Mouse (Mus musculus): Measurements from ENCODE around the gene Ceacam3. TPM values are rescaled to one million over a fixed set of nuclear protein-coding genes. Genes with fewer than 3 reads are reported as not detected.
"Not testable (repeated sequence)": the region's sequence is repeated elsewhere in the genome, so short reads cannot be mapped to it uniquely, and the experiment has no call there.

The Ceacam3 gene
- not detected in 2 replicates for polyA plus RNA-seq (2016; fragmentation: Nextera tagmentation; extraction: Ambion mirVana)

DNA sequence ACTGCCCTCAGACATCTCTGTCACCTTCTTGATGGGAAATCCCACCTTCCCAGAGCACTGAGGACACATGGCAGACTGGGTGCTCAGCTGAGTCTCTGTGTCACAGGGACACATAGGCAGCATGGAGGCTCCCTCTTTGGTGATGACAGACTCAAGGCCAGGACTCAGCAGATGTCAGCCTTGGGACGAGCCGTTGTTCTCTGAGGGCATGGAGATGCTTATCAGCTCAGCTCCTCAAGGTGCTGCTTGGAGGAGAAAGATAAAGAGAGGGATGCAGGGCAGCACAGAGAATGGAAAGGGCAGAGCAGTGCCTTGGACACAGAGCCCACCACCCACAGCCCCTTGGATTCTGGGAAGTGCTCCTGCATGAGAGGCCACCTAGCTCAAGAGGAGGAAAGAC, at the start of gene Ceacam3:
Gene Ceacam3, plus strand, starts transcription at position 352 of the 400 bp plus-strand sequence.
- 89% methylated on average over 2 of the region's 2 CpGs for WGBS
- H3K4me3 ChIP-seq = no peak within 1 kb of the TSS
- H3K27me3 ChIP-seq (replicated peaks) = no peaks in the 10 kb centered on the region
- H3K36me3 ChIP-seq = no peaks in the 10 kb centered on the region
- no peak within 1 kb of the TSS for H3K4me2 ChIP-seq (replicated peaks)
- no peaks in the 10 kb centered on the region for H3K4me1 ChIP-seq
- H3K27ac ChIP-seq = no peak within 1 kb of the TSS
- ATAC-seq (ENCODE audit: low FRiP score, low read depth) = no peak
- no peak within 1 kb of the TSS for H3K9ac ChIP-seq
- H3K9me3 ChIP-seq = peaks cover 58% of the 10 kb centered on the region

DNA sequence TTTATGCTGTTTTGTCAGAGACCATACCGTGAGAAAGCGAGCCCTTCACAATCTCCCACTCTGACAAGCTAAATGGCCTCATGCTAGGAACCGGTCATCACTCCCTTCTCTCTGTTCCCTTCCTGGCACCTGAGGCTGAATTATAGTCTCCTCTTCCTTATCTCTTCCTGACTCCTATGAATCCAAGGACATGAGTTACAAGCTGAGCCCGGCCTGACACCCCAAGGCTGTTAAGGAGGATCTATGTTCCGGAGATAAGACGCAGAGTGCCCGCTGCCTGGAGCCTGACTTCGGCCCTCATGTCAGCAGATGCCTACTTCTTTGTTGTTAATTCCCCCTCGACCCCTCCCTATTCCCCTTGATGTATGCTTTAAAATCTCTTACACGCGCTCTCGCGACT, 48.5 kb upstream of the Ceacam3 start:
- H3K27me3 ChIP-seq (replicated peaks); H3K4me1 ChIP-seq; H3K4me2 ChIP-seq (replicated peaks); ATAC-seq (ENCODE audit: low FRiP score, low read depth); H3K27ac ChIP-seq; H3K36me3 ChIP-seq; H3K9ac ChIP-seq; H3K9me3 ChIP-seq; H3K4me3 ChIP-seq: not testable (repeated sequence)
- 89% methylated on average over 13 of the region's 13 CpGs for WGBS

DNA sequence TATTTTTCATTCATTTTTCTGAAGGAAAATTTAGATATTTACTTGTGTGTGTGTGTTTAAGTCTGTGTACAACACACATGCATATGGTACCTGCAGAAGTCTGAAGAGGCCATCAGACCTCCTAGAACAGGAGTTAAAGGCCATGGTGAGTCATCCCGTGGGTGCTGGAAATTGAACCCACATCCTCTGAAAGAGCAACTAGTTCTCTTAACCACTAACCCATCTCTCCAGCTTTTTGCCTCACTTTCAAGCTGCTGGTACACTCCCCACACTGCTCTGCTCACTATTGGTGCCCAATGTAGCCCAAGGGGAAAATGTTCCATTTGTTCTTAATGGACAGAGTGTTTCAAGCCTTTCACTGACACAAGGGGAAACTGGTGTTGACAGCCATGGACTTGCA, 14.8 kb upstream of the Ceacam3 start:
- no peak for ATAC-seq (ENCODE audit: low FRiP score, low read depth)
- 85% methylated on average over 1 of the region's 1 CpGs for WGBS

DNA sequence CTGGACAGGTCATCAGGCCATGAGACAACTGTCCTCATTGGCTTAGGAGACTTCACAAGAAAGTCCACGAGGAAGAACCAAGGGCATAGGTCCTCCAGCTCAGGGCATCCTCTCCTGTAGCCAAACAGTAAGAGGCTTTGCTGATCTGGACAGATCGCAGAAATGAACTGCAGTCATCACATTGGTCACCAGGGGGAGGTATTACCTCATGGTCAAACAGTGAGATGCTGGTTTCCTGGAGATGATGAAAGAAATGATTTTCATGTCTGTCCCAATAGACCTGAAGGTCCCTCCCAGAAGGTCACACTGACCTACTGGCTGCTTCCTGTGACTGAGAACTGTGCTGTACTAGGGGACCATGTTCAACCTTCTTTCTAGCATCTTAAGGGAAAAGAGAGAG, 5.6 kb downstream of the Ceacam3 start:
- Histone ChIP-seq H3K4me2 (replicated peaks) (no peak overlapping the region), H3K4me3 (no peak overlapping the region), H3K27ac (no peak overlapping the region), H3K9me3 (peaks cover 62% of the 10 kb centered on the region), H3K36me3 (no peaks in the 10 kb centered on the region), H3K9ac (no peak overlapping the region), H3K27me3 (replicated peaks) (no peaks in the 10 kb centered on the region), H3K4me1 (no peaks in the 10 kb centered on the region)
- 44% methylated on average over 2 of the region's 2 CpGs for WGBS
- no peak for ATAC-seq (ENCODE audit: low FRiP score, low read depth)

More for the DNA sequence above, 14.8 kb upstream of the Ceacam3 start:
- H3K27ac ChIP-seq = no peak overlapping the region
- no peaks in the 10 kb centered on the region for H3K27me3 ChIP-seq (replicated peaks)
- H3K4me1 ChIP-seq = no peaks in the 10 kb centered on the region
- H3K4me2 ChIP-seq (replicated peaks) = no peak overlapping the region
- no peak overlapping the region for H3K9ac ChIP-seq
- H3K4me3 ChIP-seq = no peak overlapping the region
- no peaks in the 10 kb centered on the region for H3K9me3 ChIP-seq
- no peaks in the 10 kb centered on the region for H3K36me3 ChIP-seq

DNA sequence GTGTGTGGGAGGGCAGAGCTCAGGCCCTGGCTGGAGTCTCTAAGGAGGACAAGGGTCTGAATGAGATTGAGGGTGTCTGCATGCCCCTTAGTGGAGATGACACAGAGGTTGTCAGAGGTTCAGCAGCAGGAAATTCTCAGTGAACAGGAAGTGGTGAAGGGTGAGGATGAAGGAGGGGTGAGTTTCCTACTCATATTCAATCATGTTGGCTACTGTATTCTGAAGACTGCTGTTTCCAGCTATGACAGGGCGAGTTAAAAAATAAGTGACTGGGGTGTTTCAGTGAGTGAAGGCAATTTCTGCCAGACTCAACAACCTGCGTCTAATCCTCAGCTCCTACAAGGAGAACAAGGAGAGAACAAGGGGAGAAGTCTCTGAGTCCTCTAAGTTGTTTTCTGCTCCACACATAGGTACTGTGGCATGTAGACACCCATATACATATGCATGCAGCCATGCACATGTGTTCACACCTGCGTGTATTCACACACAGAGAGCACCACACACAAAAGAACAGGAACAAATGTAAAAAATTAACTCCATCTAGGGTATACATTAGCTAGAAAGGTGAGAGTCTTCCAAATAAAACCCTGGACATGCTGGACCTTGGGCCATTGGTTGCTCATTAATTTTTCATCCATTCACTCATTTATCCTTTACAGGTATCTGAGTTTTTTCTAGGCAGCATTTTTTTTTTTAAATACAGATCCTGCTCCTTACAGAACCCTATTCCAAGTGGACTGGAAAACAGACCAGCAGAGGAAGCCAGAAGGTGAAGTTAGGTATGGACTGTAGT, 7.0 kb downstream of the Ceacam3 start:
- H3K9me3 ChIP-seq = peaks cover 56% of the 10 kb centered on the region

DNA sequence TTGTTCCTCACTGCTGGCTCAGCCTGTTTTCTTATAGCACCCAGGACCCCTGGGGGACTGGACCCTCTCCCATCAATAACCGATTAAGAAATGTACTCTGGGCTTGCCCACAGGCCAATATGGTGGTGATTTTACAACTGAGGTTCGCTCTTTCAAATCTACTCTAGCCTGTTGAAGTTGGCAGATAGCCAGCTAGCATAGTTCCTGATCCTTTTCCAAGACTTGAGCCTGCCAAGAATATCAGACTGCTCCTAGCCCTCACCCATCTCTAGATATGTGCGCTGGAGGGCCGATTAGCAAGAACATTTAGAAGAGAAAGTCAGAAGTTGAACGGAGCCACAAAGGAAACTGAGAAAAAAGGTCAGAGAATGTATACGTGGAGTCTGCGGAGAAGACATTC, 8.9 kb downstream of the Ceacam3 start:
- WGBS = 80% methylated on average over 7 of the region's 7 CpGs
- H3K9ac ChIP-seq = no peak overlapping the region
- H3K9me3 ChIP-seq = peaks cover 61% of the 10 kb centered on the region
- no peak for ATAC-seq (ENCODE audit: low FRiP score, low read depth)
- H3K27me3 ChIP-seq (replicated peaks) = no peaks in the 10 kb centered on the region
- no peaks in the 10 kb centered on the region for H3K4me1 ChIP-seq
- H3K36me3 ChIP-seq = no peaks in the 10 kb centered on the region
- no peak overlapping the region for H3K4me3 ChIP-seq
- no peak overlapping the region for H3K27ac ChIP-seq
- H3K4me2 ChIP-seq (replicated peaks) = no peak overlapping the region

More for the DNA sequence above, 7.0 kb downstream of the Ceacam3 start:
- no peak for ATAC-seq (ENCODE audit: low FRiP score, low read depth)
- no peak overlapping the region for H3K27ac ChIP-seq
- no peaks in the 10 kb centered on the region for H3K36me3 ChIP-seq
- no peak overlapping the region for H3K4me2 ChIP-seq (replicated peaks)
- H3K4me1 ChIP-seq = no peaks in the 10 kb centered on the region
- H3K4me3 ChIP-seq = no peak overlapping the region
- 73% methylated on average over 3 of the region's 3 CpGs for WGBS
- H3K27me3 ChIP-seq (replicated peaks) = no peaks in the 10 kb centered on the region
- no peak overlapping the region for H3K9ac ChIP-seq

DNA sequence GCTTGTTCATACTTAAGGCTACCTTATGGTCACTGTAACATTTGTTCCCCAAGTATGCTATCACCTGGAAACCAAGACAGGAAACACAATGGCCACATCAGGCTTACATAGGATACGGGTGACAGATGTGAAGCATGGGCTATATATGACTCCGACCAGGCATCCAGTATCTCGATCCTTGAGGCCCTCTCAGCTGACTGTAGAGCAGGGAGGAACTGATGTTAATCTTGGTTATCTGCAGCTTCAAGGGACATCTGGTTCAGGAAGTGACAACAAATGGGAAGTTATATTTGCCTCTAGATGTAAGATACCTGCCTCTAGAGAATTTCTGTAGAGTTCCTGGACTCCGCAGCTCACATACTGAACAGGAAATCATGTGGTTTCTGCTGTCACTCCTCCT, 21.7 kb downstream of the Ceacam3 start:
- ATAC-seq (ENCODE audit: low FRiP score, low read depth) = no peak
- Histone ChIP-seq H3K9ac (no peak overlapping the region), H3K9me3 (peaks cover 24% of the 10 kb centered on the region), H3K4me2 (replicated peaks) (no peak overlapping the region), H3K27me3 (replicated peaks) (no peaks in the 10 kb centered on the region), H3K27ac (no peak overlapping the region), H3K4me3 (no peak overlapping the region), H3K36me3 (no peaks in the 10 kb centered on the region), H3K4me1 (no peaks in the 10 kb centered on the region)
- WGBS = 90% methylated on average over 4 of the region's 4 CpGs

DNA sequence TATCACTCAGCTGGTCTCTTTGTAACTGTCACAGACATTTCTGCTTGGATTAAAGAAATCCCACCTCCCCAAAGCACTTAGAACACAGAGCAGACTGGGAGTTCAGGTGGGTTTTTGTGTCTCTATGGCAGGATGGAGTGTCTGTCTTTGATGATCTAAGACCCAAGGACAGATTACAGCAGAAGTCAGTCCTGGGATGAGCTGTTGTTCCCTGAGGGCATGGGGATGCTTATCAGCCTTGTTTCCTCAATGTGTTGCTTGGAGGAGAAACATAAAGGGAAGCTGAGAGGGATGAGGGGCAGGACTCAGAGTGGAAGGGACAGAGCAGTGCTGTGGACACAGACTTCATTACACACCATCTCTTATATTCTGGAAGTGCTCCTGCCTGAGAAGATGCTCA, 53.1 kb downstream of the Ceacam3 start, which contains the start of gene Psg29:
Gene Psg29, plus strand, starts transcription at position 301 of the 400 bp plus-strand sequence.
- no peak within 1 kb of the TSS for H3K27ac ChIP-seq
- H3K9me3 ChIP-seq = peaks cover 66% of the 10 kb centered on the region
- no peak within 1 kb of the TSS for H3K4me2 ChIP-seq (replicated peaks)
- H3K4me3 ChIP-seq = no peak within 1 kb of the TSS
- H3K9ac ChIP-seq = no peak within 1 kb of the TSS
- no peaks in the 10 kb centered on the region for H3K4me1 ChIP-seq
- no peaks in the 10 kb centered on the region for H3K27me3 ChIP-seq (replicated peaks)
- no peaks in the 10 kb centered on the region for H3K36me3 ChIP-seq
- ATAC-seq (ENCODE audit: low FRiP score, low read depth) = no peak

DNA sequence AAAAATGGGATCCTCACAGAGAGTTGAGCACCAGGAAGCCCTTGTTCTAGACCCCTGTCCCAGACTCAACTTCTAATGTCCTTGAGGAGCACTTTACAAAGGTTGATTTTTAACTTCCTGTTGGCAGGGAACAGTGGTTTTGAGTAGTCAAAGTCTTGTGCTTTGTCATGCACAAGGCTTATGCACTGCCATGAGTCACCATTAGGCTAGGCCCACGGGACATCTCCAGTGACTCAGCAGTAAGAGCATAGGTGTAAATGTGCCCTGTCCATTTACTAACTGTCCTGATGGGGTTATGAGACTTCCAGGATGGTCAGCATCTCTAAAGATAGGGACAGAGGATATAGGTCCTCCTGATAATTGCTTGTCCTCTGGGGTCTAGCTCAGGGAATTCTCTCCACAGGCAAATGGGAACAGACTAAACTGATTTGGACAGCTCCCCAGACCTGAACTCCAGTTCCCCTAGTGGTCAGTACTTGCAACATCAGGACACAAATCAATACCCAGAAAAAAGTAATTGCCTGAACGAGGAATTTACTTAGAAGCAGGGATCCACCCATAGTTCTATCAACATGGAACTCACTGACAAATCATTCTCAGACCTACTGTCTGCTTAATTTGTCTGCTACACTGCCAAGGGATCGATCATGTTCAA, 55.6 kb downstream of the Ceacam3 start:
- Histone ChIP-seq H3K4me1 (no peaks in the 10 kb centered on the region), H3K27ac (no peak overlapping the region), H3K9me3 (peaks cover 67% of the 10 kb centered on the region), H3K4me3 (no peak overlapping the region), H3K27me3 (replicated peaks) (no peaks in the 10 kb centered on the region), H3K4me2 (replicated peaks) (no peak overlapping the region), H3K9ac (no peak overlapping the region), H3K36me3 (no peaks in the 10 kb centered on the region)
- 73% methylated on average over 3 of the region's 3 CpGs for WGBS
- ATAC-seq (ENCODE audit: low FRiP score, low read depth) = no peak

Other genes with a start within 250 kb of the Ceacam3 start
- gene Ptgir, start 243.8 kb upstream of the Ceacam3 start, polyA plus RNA-seq (2016; fragmentation: Nextera tagmentation; extraction: Ambion mirVana) = 1.5 and 3.0 TPM in 2 replicates
- gene Calm3, start 226.2 kb upstream of the Ceacam3 start, polyA plus RNA-seq (2016; fragmentation: Nextera tagmentation; extraction: Ambion mirVana) = 213 and 232 TPM in 2 replicates
- gene Pnmal2, start 205.6 kb upstream of the Ceacam3 start, polyA plus RNA-seq (2016; fragmentation: Nextera tagmentation; extraction: Ambion mirVana) = 40.2 and 47.5 TPM in 2 replicates
- 25.6 and 26.2 TPM in 2 replicates for gene Pnmal1, start 190.6 kb upstream of the Ceacam3 start, polyA plus RNA-seq (2016; fragmentation: Nextera tagmentation; extraction: Ambion mirVana)
- gene Gm42372, start 167.2 kb upstream of the Ceacam3 start, polyA plus RNA-seq (2016; fragmentation: Nextera tagmentation; extraction: Ambion mirVana) = 1.5 and 2.0 TPM in 2 replicates
- 7.9 and 15.3 TPM in 2 replicates for gene Ccdc8, start 157.6 kb upstream of the Ceacam3 start, polyA plus RNA-seq (2016; fragmentation: Nextera tagmentation; extraction: Ambion mirVana)
- gene Ppp5c, start 122.4 kb upstream of the Ceacam3 start, polyA plus RNA-seq (2016; fragmentation: Nextera tagmentation; extraction: Ambion mirVana) = 112 and 113 TPM in 2 replicates
- 5.2 and 5.7 TPM in 2 replicates for gene Hif3a, start 87.9 kb upstream of the Ceacam3 start, polyA plus RNA-seq (2016; fragmentation: Nextera tagmentation; extraction: Ambion mirVana)
- gene Psg16, start 76.2 kb upstream of the Ceacam3 start, polyA plus RNA-seq (2016; fragmentation: Nextera tagmentation; extraction: Ambion mirVana) = 0.27 and 0.28 TPM in 2 replicates
- gene Psg29, start 53.2 kb downstream of the Ceacam3 start, polyA plus RNA-seq (2016; fragmentation: Nextera tagmentation; extraction: Ambion mirVana) = not detected in 2 replicates

Data from neural tube, embryonic 12.5 days (tissue).